Mouse (Mus musculus): ENCODE data around the gene Nt5c3. TPM values are rescaled to one million over a fixed set of nuclear protein-coding genes. Genes with fewer than 3 reads are reported as not detected.

Nt5c3 gene
- polyA plus RNA-seq, 1 experiment from 2014 or later: 61.6 TPM

GRCm38 (mm10) chr6:56907973-56908372 lies 15.8 kb downstream of the Nt5c3 start:
- DNase-seq (ENCODE audit: low spot score): no peak
- Histone ChIP-seq H3K4me2 (ENCODE audit: low read depth, severe bottlenecking) (no peak overlapping the region), H3K9ac (ENCODE audit: low read length) (no peak overlapping the region), H3K27ac (replicated peaks; ENCODE audit: low read depth, low read length) (no peak overlapping the region), H3K4me1 (ENCODE audit: control insufficient read depth, insufficient read depth, low read length) (no peaks in the 10 kb centered on the region), H3K36me3 (ENCODE audit: control insufficient read depth, insufficient read depth, low read length) (no peaks in the 10 kb centered on the region), H3K4me3 (ENCODE audit: low read depth, low read length) (no peak overlapping the region), H3K27me3 (ENCODE audit: control insufficient read depth, insufficient read depth, low read length) (no peaks in the 10 kb centered on the region), H3K9me3 (ENCODE audit: control insufficient read depth, low read length) (no peaks in the 10 kb centered on the region)
- 93% methylated on average over 3 of the region's 3 CpGs for WGBS
- ATAC-seq (ENCODE audit: insufficient number of reproducible peaks, low FRiP score, low TSS enrichment, low read depth): no peak

DNA sequence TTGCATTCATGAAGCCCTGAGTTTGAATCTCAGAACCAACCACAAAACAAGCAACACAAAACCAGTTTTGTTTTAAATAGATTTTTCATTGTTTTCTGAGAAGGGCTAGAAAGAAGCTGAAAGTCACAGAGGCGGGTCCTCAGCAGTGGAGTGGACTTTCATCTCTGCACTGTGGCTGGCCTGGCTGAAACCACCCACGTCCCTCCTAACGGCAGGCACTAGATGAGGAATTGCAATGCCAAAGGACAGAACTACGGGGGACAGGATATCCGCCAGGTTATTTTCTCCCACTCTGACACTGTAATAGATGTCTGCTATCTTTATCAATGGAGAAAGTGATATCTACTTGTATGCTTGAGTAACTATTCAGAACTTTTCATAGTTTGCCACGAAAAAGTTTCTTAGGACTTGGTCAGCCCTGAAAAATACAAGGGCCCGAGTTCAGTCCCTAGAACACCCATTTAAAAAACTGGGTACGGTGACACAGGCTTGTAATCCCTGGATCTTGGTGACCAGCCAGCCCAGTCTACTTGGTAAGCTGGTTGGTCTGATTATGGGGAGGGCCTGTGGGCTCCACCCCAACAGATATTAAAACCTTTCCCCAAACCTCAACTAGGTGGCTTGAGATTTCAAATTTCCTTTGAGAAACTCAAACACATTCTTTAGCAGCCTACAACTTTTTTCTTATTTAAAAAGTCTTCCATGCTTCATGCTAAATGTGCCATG lies 17.4 kb downstream of the Nt5c3 start:
- Histone ChIP-seq H3K27ac (replicated peaks; ENCODE audit: low read depth, low read length) (no peak overlapping the region), H3K4me3 (ENCODE audit: low read depth, low read length) (no peak overlapping the region), H3K4me1 (ENCODE audit: control insufficient read depth, insufficient read depth, low read length) (no peaks in the 10 kb centered on the region), H3K27me3 (ENCODE audit: control insufficient read depth, insufficient read depth, low read length) (no peaks in the 10 kb centered on the region), H3K36me3 (ENCODE audit: control insufficient read depth, insufficient read depth, low read length) (no peaks in the 10 kb centered on the region), H3K4me2 (ENCODE audit: low read depth, severe bottlenecking) (no peak overlapping the region), H3K9me3 (ENCODE audit: control insufficient read depth, low read length) (no peaks in the 10 kb centered on the region), H3K9ac (ENCODE audit: low read length) (no peak overlapping the region)
- ATAC-seq (ENCODE audit: insufficient number of reproducible peaks, low FRiP score, low TSS enrichment, low read depth) (no peak), DNase-seq (ENCODE audit: low spot score) (no peak)
- WGBS: 88% methylated on average over 8 of the region's 8 CpGs

GRCm38 (mm10) chr6:56905486-56905885 lies 18.2 kb downstream of the Nt5c3 start:
- Histone ChIP-seq H3K4me1 (ENCODE audit: control insufficient read depth, insufficient read depth, low read length) (no peaks in the 10 kb centered on the region), H3K4me3 (ENCODE audit: low read depth, low read length) (no peak overlapping the region), H3K27ac (replicated peaks; ENCODE audit: low read depth, low read length) (no peak overlapping the region), H3K4me2 (ENCODE audit: low read depth, severe bottlenecking) (no peak overlapping the region), H3K9ac (ENCODE audit: low read length) (no peak overlapping the region), H3K36me3 (ENCODE audit: control insufficient read depth, insufficient read depth, low read length) (no peaks in the 10 kb centered on the region), H3K27me3 (ENCODE audit: control insufficient read depth, insufficient read depth, low read length) (no peaks in the 10 kb centered on the region), H3K9me3 (ENCODE audit: control insufficient read depth, low read length) (no peaks in the 10 kb centered on the region)
- no peak for DNase-seq (ENCODE audit: low spot score)
- WGBS: 94% methylated on average over 5 of the region's 5 CpGs
- ATAC-seq (ENCODE audit: insufficient number of reproducible peaks, low FRiP score, low TSS enrichment, low read depth): no peak

- Histone ChIP-seq H3K4me2 (ENCODE audit: low read depth, severe bottlenecking) (no peak overlapping the region), H3K9ac (ENCODE audit: low read length) (no peak overlapping the region), H3K36me3 (ENCODE audit: control insufficient read depth, insufficient read depth, low read length) (no peaks in the 10 kb centered on the region), H3K4me3 (ENCODE audit: low read depth, low read length) (no peak overlapping the region), H3K9me3 (ENCODE audit: control insufficient read depth, low read length) (no peaks in the 10 kb centered on the region), H3K27me3 (ENCODE audit: control insufficient read depth, insufficient read depth, low read length) (no peaks in the 10 kb centered on the region), H3K4me1 (ENCODE audit: control insufficient read depth, insufficient read depth, low read length) (no peaks in the 10 kb centered on the region), H3K27ac (replicated peaks; ENCODE audit: low read depth, low read length) (no peak overlapping the region)
- WGBS: 89% methylated on average over 2 of the region's 2 CpGs
- ATAC-seq (ENCODE audit: insufficient number of reproducible peaks, low FRiP score, low TSS enrichment, low read depth) (no peak), DNase-seq (ENCODE audit: low spot score) (no peak)
Observed at GRCm38 (mm10) chr6:56904982-56905381, 18.8 kb downstream of the Nt5c3 start.

DNA sequence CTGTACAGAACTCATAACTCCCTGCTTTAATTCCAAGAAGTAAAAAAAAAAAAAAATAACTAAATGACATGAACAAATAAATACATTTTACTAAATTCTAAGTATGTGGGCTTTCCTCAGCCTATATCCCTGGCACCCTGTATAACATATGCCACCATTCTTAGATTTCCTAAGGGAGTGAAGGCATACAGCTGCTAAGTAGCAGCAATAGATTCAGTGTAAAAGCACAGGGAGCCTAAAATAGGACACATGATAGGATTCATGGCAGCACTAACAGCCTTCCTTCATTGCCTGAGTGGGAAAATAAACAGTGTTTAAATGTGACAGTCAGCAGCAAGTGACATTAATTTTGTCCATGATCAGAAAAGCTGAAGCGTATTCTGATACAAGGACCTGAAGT lies 19.4 kb downstream of the Nt5c3 start:
- no peaks in the 10 kb centered on the region for H3K4me1 ChIP-seq (ENCODE audit: control insufficient read depth, insufficient read depth, low read length)
- no peak for ATAC-seq (ENCODE audit: insufficient number of reproducible peaks, low FRiP score, low TSS enrichment, low read depth)
- H3K9ac ChIP-seq (ENCODE audit: low read length): no peak overlapping the region
- no peak overlapping the region for H3K27ac ChIP-seq (replicated peaks; ENCODE audit: low read depth, low read length)
- H3K4me2 ChIP-seq (ENCODE audit: low read depth, severe bottlenecking): no peak overlapping the region
- H3K27me3 ChIP-seq (ENCODE audit: control insufficient read depth, insufficient read depth, low read length): no peaks in the 10 kb centered on the region
- H3K9me3 ChIP-seq (ENCODE audit: control insufficient read depth, low read length): no peaks in the 10 kb centered on the region
- WGBS: 100% methylated on average over 1 of the region's 1 CpGs
- no peak for DNase-seq (ENCODE audit: low spot score)
- no peak overlapping the region for H3K4me3 ChIP-seq (ENCODE audit: low read depth, low read length)
- H3K36me3 ChIP-seq (ENCODE audit: control insufficient read depth, insufficient read depth, low read length): no peaks in the 10 kb centered on the region

DNA sequence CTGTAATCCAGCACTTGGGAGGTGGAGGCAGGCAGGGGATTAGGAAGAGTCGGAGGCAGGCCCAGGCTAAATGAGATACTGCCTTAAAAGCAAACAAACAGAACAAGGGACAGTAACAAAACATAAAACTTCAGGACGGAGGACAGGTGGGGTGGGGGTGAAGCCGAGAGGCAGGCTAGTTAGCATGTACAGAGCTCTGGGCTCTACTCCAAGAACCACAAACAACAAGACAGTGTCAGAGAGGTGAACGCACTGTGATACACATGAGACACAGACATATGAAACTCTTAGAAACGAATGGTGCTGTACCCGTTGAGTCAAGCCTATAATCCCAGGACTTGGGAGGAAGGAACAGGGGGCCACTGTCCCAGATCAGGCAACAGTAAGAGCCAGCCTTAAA lies 19.9 kb downstream of the Nt5c3 start:
- no peak overlapping the region for H3K27ac ChIP-seq (replicated peaks; ENCODE audit: low read depth, low read length)
- H3K9me3 ChIP-seq (ENCODE audit: control insufficient read depth, low read length): no peaks in the 10 kb centered on the region
- H3K27me3 ChIP-seq (ENCODE audit: control insufficient read depth, insufficient read depth, low read length): no peaks in the 10 kb centered on the region
- ATAC-seq (ENCODE audit: insufficient number of reproducible peaks, low FRiP score, low TSS enrichment, low read depth) (no peak), DNase-seq (ENCODE audit: low spot score) (no peak)
- H3K4me1 ChIP-seq (ENCODE audit: control insufficient read depth, insufficient read depth, low read length): no peaks in the 10 kb centered on the region
- H3K9ac ChIP-seq (ENCODE audit: low read length): no peak overlapping the region
- H3K4me2 ChIP-seq (ENCODE audit: low read depth, severe bottlenecking): no peak overlapping the region
- no peak overlapping the region for H3K4me3 ChIP-seq (ENCODE audit: low read depth, low read length)
- 71% methylated on average over 6 of the region's 6 CpGs for WGBS
- no peaks in the 10 kb centered on the region for H3K36me3 ChIP-seq (ENCODE audit: control insufficient read depth, insufficient read depth, low read length)

DNA sequence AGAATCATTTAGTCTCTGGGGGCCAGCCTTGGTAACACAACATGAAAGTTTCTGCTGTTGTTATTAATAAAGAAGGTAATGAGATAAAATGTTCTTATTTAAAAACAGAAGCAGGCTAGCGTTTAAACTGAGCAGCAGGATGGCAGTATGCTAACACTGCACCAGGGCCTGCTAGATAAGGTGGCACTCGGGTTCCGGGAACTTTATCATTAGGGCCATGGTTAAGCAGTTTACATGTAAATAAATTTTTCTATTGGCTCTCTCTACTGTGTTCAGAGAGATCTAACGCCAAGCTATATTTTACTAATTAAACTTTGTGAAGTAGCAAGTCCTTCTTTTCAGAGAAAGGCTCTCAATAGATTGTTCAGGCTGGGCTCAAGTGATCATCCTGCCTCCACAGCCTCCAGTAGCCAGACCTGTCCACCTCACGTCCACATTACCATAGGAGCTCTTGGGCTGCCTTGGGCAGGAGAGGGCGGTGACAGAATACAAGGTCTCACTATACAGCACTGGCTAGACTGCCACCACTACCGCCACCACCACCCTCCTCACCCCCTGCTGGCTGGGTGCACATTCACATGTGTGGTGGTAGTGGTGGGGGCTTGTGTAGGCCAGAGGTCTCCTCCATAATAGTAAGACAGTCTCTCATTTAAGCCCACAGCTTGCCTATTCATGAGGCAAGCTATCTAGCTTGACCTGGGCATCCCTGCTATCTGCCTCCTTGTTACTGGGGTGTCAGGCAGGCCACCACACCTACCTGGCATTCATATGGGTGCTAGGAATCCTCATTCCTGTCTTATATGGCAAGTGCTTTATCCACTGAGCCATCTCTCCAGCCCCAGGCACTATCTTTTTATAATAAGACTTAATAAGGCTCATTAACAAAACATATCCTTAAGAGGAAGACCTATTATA lies 20.9 kb downstream of the Nt5c3 start:
- ATAC-seq (ENCODE audit: insufficient number of reproducible peaks, low FRiP score, low TSS enrichment, low read depth) (no peak), DNase-seq (ENCODE audit: low spot score) (no peak)
- Histone ChIP-seq H3K4me2 (ENCODE audit: low read depth, severe bottlenecking) (no peak overlapping the region), H3K9me3 (ENCODE audit: control insufficient read depth, low read length) (no peaks in the 10 kb centered on the region), H3K4me3 (ENCODE audit: low read depth, low read length) (no peak overlapping the region), H3K27me3 (ENCODE audit: control insufficient read depth, insufficient read depth, low read length) (no peaks in the 10 kb centered on the region), H3K27ac (replicated peaks; ENCODE audit: low read depth, low read length) (no peak overlapping the region), H3K9ac (ENCODE audit: low read length) (no peak overlapping the region), H3K4me1 (ENCODE audit: control insufficient read depth, insufficient read depth, low read length) (no peaks in the 10 kb centered on the region), H3K36me3 (ENCODE audit: control insufficient read depth, insufficient read depth, low read length) (no peaks in the 10 kb centered on the region)
- WGBS: 84% methylated on average over 7 of the region's 7 CpGs

DNA sequence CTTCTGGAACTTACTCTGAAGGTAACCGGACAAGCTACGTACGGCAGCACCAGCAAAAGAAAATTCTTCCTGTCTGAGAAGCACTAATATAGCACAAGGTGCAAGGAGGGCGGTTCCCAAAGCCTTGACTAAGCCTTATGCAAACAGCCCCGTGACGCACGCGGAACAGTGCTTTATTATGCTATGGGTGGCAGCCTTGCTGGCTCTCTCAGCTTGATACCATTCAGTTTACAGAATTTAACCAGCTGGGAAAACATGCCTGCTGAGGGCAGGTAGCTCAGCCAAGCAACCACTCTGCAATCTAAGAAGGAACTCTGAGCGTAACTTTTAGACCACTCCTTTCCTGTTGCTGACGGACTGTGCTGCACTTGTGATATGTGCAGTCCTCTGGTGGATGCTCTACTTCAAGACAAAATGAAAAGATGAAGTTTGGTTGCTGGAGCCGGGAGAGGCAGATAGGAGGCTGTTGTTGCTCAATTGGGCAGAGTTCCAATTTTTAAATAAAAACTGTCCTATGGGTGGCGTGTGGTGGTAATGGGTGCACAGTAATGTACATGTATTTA lies 21.8 kb downstream of the Nt5c3 start:
- Histone ChIP-seq H3K4me2 (ENCODE audit: low read depth, severe bottlenecking) (no peak overlapping the region), H3K27me3 (ENCODE audit: control insufficient read depth, insufficient read depth, low read length) (no peaks in the 10 kb centered on the region), H3K9me3 (ENCODE audit: control insufficient read depth, low read length) (no peaks in the 10 kb centered on the region), H3K27ac (replicated peaks; ENCODE audit: low read depth, low read length) (no peak overlapping the region), H3K4me3 (ENCODE audit: low read depth, low read length) (no peak overlapping the region), H3K36me3 (ENCODE audit: control insufficient read depth, insufficient read depth, low read length) (no peaks in the 10 kb centered on the region), H3K9ac (ENCODE audit: low read length) (no peak overlapping the region), H3K4me1 (ENCODE audit: control insufficient read depth, insufficient read depth, low read length) (no peaks in the 10 kb centered on the region)
- DNase-seq (ENCODE audit: low spot score) (no peak), ATAC-seq (ENCODE audit: insufficient number of reproducible peaks, low FRiP score, low TSS enrichment, low read depth) (no peak)
- 53% methylated on average over 12 of the region's 12 CpGs for WGBS
